Mouse (Mus musculus) embryonic fibroblast, embryonic 13.5 days (primary cell): ENCODE measurements at regions not wholly inside any gene's neighbourhood (a gene's known extent, or its start where the extent isn't known, plus 50 kb on each side); places are given as distances from the start of the nearest gene placed in this dataset.

Source experiments
- CTCF ChIP-seq: IDR thresholded peaks from 2 replicates; pipeline ENCODE4 v1.5.1; 2011; ENCODE audit warnings: mild to moderate bottlenecking, control low read depth, low read length, moderate library complexity, borderline replicate concordance; ENCODE audit not compliant: insufficient read depth
- POLR2A ChIP-seq: IDR thresholded peaks from 2 replicates; pipeline ENCODE4 v1.6.1; 2011; ENCODE audit warnings: low read depth, mild to moderate bottlenecking, control low read depth, low read length, moderate library complexity

DNA sequence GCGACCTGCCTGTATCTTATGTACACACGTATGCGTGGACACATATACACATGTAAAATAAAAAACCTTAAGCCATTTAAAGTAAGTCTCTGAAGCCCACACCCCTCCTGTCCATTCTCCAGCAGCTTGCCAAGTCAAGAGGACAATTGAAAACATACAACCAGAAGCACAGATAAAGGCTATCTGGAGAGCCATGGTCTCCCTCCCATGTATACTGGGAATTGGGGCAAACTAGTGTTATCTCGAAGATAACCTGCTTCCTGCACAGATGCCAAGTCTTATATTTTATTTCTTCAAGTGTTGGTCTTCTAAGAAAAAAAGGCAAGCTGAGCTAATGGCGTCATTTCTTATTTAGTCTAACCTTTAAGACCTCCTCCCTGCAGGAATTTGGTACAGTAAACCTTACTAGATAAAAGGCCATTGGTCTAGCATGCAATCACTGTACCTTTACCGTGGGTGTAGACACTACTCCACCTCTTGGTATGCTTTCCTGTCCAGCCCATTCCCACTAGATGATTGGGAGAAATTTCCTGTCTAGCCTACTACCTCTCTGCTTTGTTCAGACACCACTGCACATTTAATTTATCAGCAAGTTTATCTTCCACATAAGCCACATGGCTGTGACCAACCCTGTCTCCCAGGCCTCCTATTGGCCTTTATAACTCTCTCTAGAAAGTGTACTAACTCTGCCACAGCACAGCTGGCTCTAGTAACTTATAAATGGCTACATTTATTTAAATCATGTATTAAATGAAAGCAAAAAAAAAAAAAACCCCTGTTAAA lies 223.8 kb upstream of the Gm11114 start:
- TF ChIP-seq CTCF (no peak), POLR2A (no peak)
